Mouse (Mus musculus): ENCODE results near the gene Hmgcs2.

- TF ChIP-seq POLR2A (IDR thresholded peaks at IDR 0.05; ENCODE audit: low read depth, low read length) (no peak), CTCF (IDR thresholded peaks at IDR 0.05; ENCODE audit: extremely low read depth, insufficient read length, insufficient replicate concordance, low read depth, low read length) (no peak)
Measured at GRCm38 (mm10) chr3:98267249-98267651, 13.0 kb upstream of the Hmgcs2 start.

Measured in small intestine, adult 2 months (tissue).